In the genomic region with DNA sequence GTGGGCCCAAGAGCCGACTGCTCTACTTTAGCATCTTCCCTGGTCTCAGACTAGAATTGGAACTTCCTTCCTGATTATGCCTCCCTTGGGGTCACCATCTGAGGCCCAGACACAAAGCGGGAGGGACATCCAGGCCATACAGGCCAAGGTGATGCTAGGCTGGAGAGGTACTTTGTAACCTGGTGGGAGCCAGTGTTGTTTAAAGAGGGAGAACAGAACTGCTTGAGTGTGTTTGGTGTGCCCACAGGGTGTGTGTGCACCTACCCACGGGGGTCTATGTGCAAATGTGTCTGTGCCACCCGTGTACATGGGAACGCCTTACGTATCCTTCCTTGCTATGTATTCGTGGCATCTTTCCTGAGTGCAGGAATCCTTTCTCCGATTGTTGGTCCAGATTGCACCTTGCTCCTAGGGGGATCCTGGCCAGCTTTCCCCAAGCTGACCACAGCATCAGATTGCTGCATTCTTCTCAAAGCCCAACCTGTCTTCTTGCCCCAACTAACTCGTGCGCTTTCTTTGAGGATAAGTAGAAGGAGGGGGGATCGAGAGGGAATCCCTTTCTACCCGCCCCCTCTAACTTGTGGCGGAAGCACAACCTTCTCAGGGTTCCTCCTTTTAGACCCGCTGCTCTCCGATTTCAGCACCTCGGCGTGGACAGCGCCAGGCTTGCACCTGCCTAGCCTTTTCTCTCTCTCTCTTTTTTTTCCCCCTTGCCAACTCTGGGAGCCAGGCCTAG, we compare ENCODE assay signal across 8 mouse cellular contexts.
DNase-seq lines count a peak whose midpoint lies in the region; ATAC-seq and TF ChIP-seq lines count a peak whose summit lies in the region.

No protein-coding gene starts in this region.

- H3ac ChIP-seq in C2C12 (ENCODE audit: control insufficient read depth, insufficient read length, low read depth): no peak overlapping the region

- intact Hi-C loops in left cerebral cortex, postnatal 4 days (cut with DNase I): no loop called here

- H3K27me3 ChIP-seq in C2C12 (ENCODE audit: control insufficient read depth, insufficient read depth, insufficient read length): peaks cover 37% of the 10 kb centered on the region
- peaks cover 37% of the 10 kb centered on the region for H3K27me3 ChIP-seq in heart, embryonic 11.5 days (ENCODE audit: control insufficient read depth, insufficient read depth, low read length)
- H3K27me3 ChIP-seq in kidney, postnatal 0 days (ENCODE audit: insufficient read depth, low read length): peaks cover 10% of the 10 kb centered on the region

- no peak for TF ChIP-seq CTCF in C2C12 (IDR thresholded peaks at IDR 0.05; ENCODE audit: control insufficient read depth, insufficient read depth, insufficient read length)
- TF ChIP-seq CTCF in kidney, postnatal 0 days (IDR thresholded peaks at IDR 0.05; ENCODE audit: low read depth): no peak

- no peaks in the 10 kb centered on the region for H3K36me3 ChIP-seq in C2C12 (ENCODE audit: control insufficient read depth, insufficient read depth)
- H3K36me3 ChIP-seq in heart, embryonic 11.5 days (ENCODE audit: control insufficient read depth, insufficient read depth, low read length): no peaks in the 10 kb centered on the region
- no peaks in the 10 kb centered on the region for H3K36me3 ChIP-seq in kidney, postnatal 0 days (ENCODE audit: insufficient read depth, low read length)

- H3K79me2 ChIP-seq in C2C12 (ENCODE audit: control insufficient read depth, insufficient read depth): no peaks in the 10 kb centered on the region

- H3K4me3 ChIP-seq in C2C12 (ENCODE audit: insufficient read depth, poor library complexity, severe bottlenecking): no peak overlapping the region
- H3K4me3 ChIP-seq in heart, embryonic 11.5 days (ENCODE audit: low read depth, low read length): peak overlapping the region; percentile 53; the same call in 1 of the 2 replicates
- peak overlapping the region; percentile 46; the same call in 1 of the 2 replicates for H3K4me3 ChIP-seq in kidney, postnatal 0 days (replicated peaks; ENCODE audit: low read depth, low read length)

- no peak overlapping the region for H3K27ac ChIP-seq in heart, embryonic 11.5 days (ENCODE audit: low read depth, low read length)
- H3K27ac ChIP-seq in kidney, postnatal 0 days: no peak overlapping the region

- peak; percentile 85 for DNase-seq in NIH3T3 (ENCODE audit: low read depth)
- DNase-seq in embryo, embryonic 10 days (ENCODE audit: low spot score): peak; percentile 89
- peak; percentile 85 for DNase-seq in kidney, postnatal 0 days (ENCODE audit: low spot score)
- DNase-seq in mesoderm, embryonic 11.5 days (ENCODE audit: low read depth, low spot score): peak; percentile 87
- peak; percentile 11 to 53 for DNase-seq in thymus, postnatal 10 days (ENCODE audit: low spot score in 2 of 2)
- no peak for DNase-seq in left cerebral cortex, postnatal 4 days

- H3K9me3 ChIP-seq in heart, embryonic 11.5 days (replicated peaks; ENCODE audit: control insufficient read depth, low read length): no peaks in the 10 kb centered on the region
- H3K9me3 ChIP-seq in kidney, postnatal 0 days (replicated peaks; ENCODE audit: low read length): no peaks in the 10 kb centered on the region

- H3K4me2 ChIP-seq in heart, embryonic 11.5 days: no peak overlapping the region; the same call in 1 of the 2 replicates
- peak overlapping the region; percentile 81; the same call in 1 of the 2 replicates for H3K4me2 ChIP-seq in kidney, postnatal 0 days (ENCODE audit: low read length)

- H3K9ac ChIP-seq in heart, embryonic 11.5 days (ENCODE audit: low read depth, low read length): no peak overlapping the region
- H3K9ac ChIP-seq in kidney, postnatal 0 days (ENCODE audit: low read depth, low read length): no peak overlapping the region

- no peaks in the 10 kb centered on the region for H3K79me3 ChIP-seq in C2C12 (ENCODE audit: low read depth)

- 15% methylated on average over 18 of the region's 18 CpGs for WGBS in heart, embryonic 11.5 days (ENCODE audit: insufficient replicate concordance)
- WGBS in kidney, postnatal 0 days: 15% methylated on average over 18 of the region's 18 CpGs

- no peak for ATAC-seq in heart, embryonic 11.5 days (replicated peaks; ENCODE audit: insufficient number of reproducible peaks, low FRiP score, low TSS enrichment)
- ATAC-seq in kidney, postnatal 0 days (replicated peaks; ENCODE audit: low FRiP score, low read depth): no peak

- peaks cover 3% of the 10 kb centered on the region; the same call in 1 of the 2 replicates for H3K4me1 ChIP-seq in heart, embryonic 11.5 days (ENCODE audit: control insufficient read depth, insufficient read depth, low read length)
- H3K4me1 ChIP-seq in kidney, postnatal 0 days (replicated peaks; ENCODE audit: insufficient read depth, low read length): peaks cover 4% of the 10 kb centered on the region; the same call in 1 of the 2 replicates

TF ChIP-seq in C2C12, 6 proteins besides CTCF, POLR2A, EP300 and RAD21:
- TF ChIP-seq MYOD1 (IDR thresholded peaks at IDR 0.05; ENCODE audit: control insufficient read depth, insufficient read length, low read depth): peak; percentile 12
- no peak for TF ChIP-seq CEBPB (IDR thresholded peaks at IDR 0.05; ENCODE audit: low read depth)
TF ChIP-seq in C2C12: peak in this region for 1.
